Mouse (Mus musculus) heart, embryonic 15.5 days (tissue): Measurements from ENCODE around the gene Smim11. TPM values are rescaled to one million over a fixed set of nuclear protein-coding genes. Genes with fewer than 3 reads are reported as not detected.

Experiments
- ATAC-seq: fragments of 200-750 bp; cut with Nextera tagmentation; replicated peaks from 2 replicates; pipeline ENCODE4 v1.8.0; 2017; ENCODE audit warnings: low read depth, moderate TSS enrichment; ENCODE audit not compliant: insufficient number of reproducible peaks, insufficient read depth, low FRiP score
- H3K27ac ChIP-seq: fragments of 300-500 bp; sonication (generic); 2 replicates; pipeline ENCODE4 v1.5.1; 2015; ENCODE audit warnings: mild to moderate bottlenecking, inconsistent platforms
- H3K27me3 ChIP-seq: fragments of 300-500 bp; sonication (generic); 2 replicates; pipeline ENCODE4 v1.6.1; 2015; ENCODE audit warnings: inconsistent platforms
- H3K36me3 ChIP-seq: fragments of 300-500 bp; sonication (generic); 2 replicates; pipeline ENCODE4 v1.6.1; 2015; ENCODE audit warnings: mild to moderate bottlenecking, inconsistent platforms
- H3K4me1 ChIP-seq: fragments of 300-500 bp; sonication (generic); replicated peaks from 2 replicates; pipeline ENCODE4 v1.6.1; 2015; ENCODE audit warnings: inconsistent platforms
- H3K4me2 ChIP-seq: fragments of 300-500 bp; sonication (generic); 2 replicates; pipeline ENCODE4 v1.6.1; 2015; ENCODE audit warnings: inconsistent platforms, mild to moderate bottlenecking, moderate library complexity
- H3K4me3 ChIP-seq: fragments of 300-500 bp; sonication (generic); 2 replicates; pipeline ENCODE4 v1.5.1; 2015; ENCODE audit warnings: mild to moderate bottlenecking, inconsistent platforms
- H3K9ac ChIP-seq: fragments of 300-500 bp; sonication (generic); 2 replicates; pipeline ENCODE4 v1.6.1; 2015; ENCODE audit warnings: mild to moderate bottlenecking, inconsistent platforms
- H3K9me3 ChIP-seq: fragments of 300-500 bp; sonication (generic); replicated peaks from 2 replicates; pipeline ENCODE4 v1.6.1; 2016; ENCODE audit warnings: inconsistent platforms
- WGBS: fragments of 180-500 bp; shearing (Covaris S2); methylation state at CpG from one replicate; pipeline ENCODE4 v1.1.7; 2015; ENCODE audit warnings: mixed read lengths; 5-methylcytosine and 5-hydroxymethylcytosine counted together
- polyA plus RNA-seq: library from polyadenylated mRNA; unstranded; fragments of >200 nt; fragmentation: Nextera tagmentation; extraction: Ambion mirVana; gene quantifications from 2 replicates; pipeline ENCODE4 v1.2.1, GENCODE M21; 2015

Gene Smim11
- polyA plus RNA-seq, 1 experiment from 2014 or later, result 145 TPM

- 59% methylated on average over 12 of the region's 12 CpGs for WGBS
- Histone ChIP-seq H3K4me1 (peaks cover 11% of the 10 kb centered on the region), H3K4me3 (no peak overlapping the region), H3K27ac (no peak overlapping the region), H3K9me3 (no peaks in the 10 kb centered on the region), H3K4me2 (no peak overlapping the region), H3K36me3 (no peaks in the 10 kb centered on the region), H3K27me3 (no peaks in the 10 kb centered on the region; the same call in 1 of the 2 replicates), H3K9ac (no peak overlapping the region)
- no peak for ATAC-seq
These were observed 6.7 kb upstream of the Smim11 start for GRCm38 (mm10) chr16:92294267-92294970.

- 42% methylated on average over 2 of the region's 2 CpGs for WGBS
- Histone ChIP-seq H3K4me2 (no peak overlapping the region), H3K9ac (no peak overlapping the region), H3K4me1 (peaks cover 11% of the 10 kb centered on the region), H3K36me3 (no peaks in the 10 kb centered on the region), H3K4me3 (no peak overlapping the region), H3K27me3 (no peaks in the 10 kb centered on the region), H3K9me3 (no peaks in the 10 kb centered on the region), H3K27ac (0 out of 2 replicates have a peak overlapping the region, but pooled peaks have one; percentile 16)
- ATAC-seq, result 0 out of 2 replicates have a peak, but pooled peaks have one; percentile 35
These were observed 5.8 kb upstream of the Smim11 start for GRCm38 (mm10) chr16:92295328-92295727.

- Histone ChIP-seq H3K4me2 (peak overlapping the region; percentile 76), H3K4me3 (peak overlapping the region; percentile 73), H3K36me3 (peaks cover 3% of the 10 kb centered on the region; the same call in 1 of the 2 replicates), H3K27ac (peak overlapping the region; percentile 81), H3K9ac (peak overlapping the region; percentile 70), H3K27me3 (no peaks in the 10 kb centered on the region), H3K4me1 (peaks cover 21% of the 10 kb centered on the region), H3K9me3 (no peaks in the 10 kb centered on the region)
- peak; percentile 60 for ATAC-seq
- 1% methylated on average over 12 of the region's 12 CpGs for WGBS
These were observed 323 bp downstream of the Smim11 start for GRCm38 (mm10) chr16:92301412-92301806.

GRCm38 (mm10) chr16:92301989-92302388 lies 903 bp downstream of the Smim11 start:
- 27% methylated on average over 5 of the region's 5 CpGs for WGBS
- Histone ChIP-seq H3K27ac (peak overlapping the region; percentile 81), H3K27me3 (no peaks in the 10 kb centered on the region), H3K4me3 (peak overlapping the region; percentile 73), H3K36me3 (peaks cover 9% of the 10 kb centered on the region; the same call in 1 of the 2 replicates), H3K4me1 (peaks cover 21% of the 10 kb centered on the region), H3K9me3 (no peaks in the 10 kb centered on the region), H3K9ac (peak overlapping the region; percentile 70), H3K4me2 (peak overlapping the region; percentile 76)
- ATAC-seq, result no peak

GRCm38 (mm10) chr16:92302506-92302905 lies 1.4 kb downstream of the Smim11 start:
- Histone ChIP-seq H3K4me2 (peak overlapping the region; percentile 76), H3K9ac (no peak overlapping the region), H3K4me1 (peaks cover 21% of the 10 kb centered on the region), H3K9me3 (no peaks in the 10 kb centered on the region), H3K27me3 (no peaks in the 10 kb centered on the region), H3K4me3 (peak overlapping the region; percentile 73), H3K27ac (peak overlapping the region; percentile 81), H3K36me3 (peaks cover 13% of the 10 kb centered on the region; the same call in 1 of the 2 replicates)
- 31% methylated on average over 5 of the region's 5 CpGs for WGBS
- ATAC-seq, result no peak

GRCm38 (mm10) chr16:92305519-92305918 lies 4.4 kb downstream of the Smim11 start:
- Histone ChIP-seq H3K36me3 (peaks cover 35% of the 10 kb centered on the region), H3K9me3 (no peaks in the 10 kb centered on the region), H3K9ac (no peak overlapping the region), H3K27ac (no peak overlapping the region), H3K4me2 (no peak overlapping the region), H3K4me3 (no peak overlapping the region), H3K4me1 (peaks cover 20% of the 10 kb centered on the region), H3K27me3 (no peaks in the 10 kb centered on the region)
- no peak for ATAC-seq
- WGBS, result 96% methylated on average over 2 of the region's 2 CpGs

GRCm38 (mm10) chr16:92307947-92308346 lies 6.9 kb downstream of the Smim11 start:
- WGBS, result 78% methylated on average over 3 of the region's 3 CpGs
- H3K9me3 ChIP-seq, result no peaks in the 10 kb centered on the region
- peaks cover 4% of the 10 kb centered on the region; the same call in 1 of the 2 replicates for H3K4me1 ChIP-seq
- no peak overlapping the region for H3K4me3 ChIP-seq
- no peak overlapping the region for H3K27ac ChIP-seq
- H3K27me3 ChIP-seq, result no peaks in the 10 kb centered on the region
- no peak overlapping the region for H3K9ac ChIP-seq
- no peak for ATAC-seq
- no peak overlapping the region for H3K4me2 ChIP-seq
- H3K36me3 ChIP-seq, result peaks cover 53% of the 10 kb centered on the region

- H3K27me3 ChIP-seq, result no peaks in the 10 kb centered on the region
- H3K27ac ChIP-seq, result no peak overlapping the region
- no peak for ATAC-seq
- no peaks in the 10 kb centered on the region for H3K4me1 ChIP-seq
- H3K4me2 ChIP-seq, result no peak overlapping the region
- H3K4me3 ChIP-seq, result no peak overlapping the region
- peaks cover 59% of the 10 kb centered on the region for H3K36me3 ChIP-seq
- WGBS, result 66% methylated on average over 4 of the region's 4 CpGs
- H3K9ac ChIP-seq, result no peak overlapping the region
- H3K9me3 ChIP-seq, result no peaks in the 10 kb centered on the region
These were observed 8.0 kb downstream of the Smim11 start for GRCm38 (mm10) chr16:92309126-92309525.

- no peaks in the 10 kb centered on the region for H3K9me3 ChIP-seq
- H3K9ac ChIP-seq, result no peak overlapping the region
- peaks cover 33% of the 10 kb centered on the region for H3K36me3 ChIP-seq
- no peak overlapping the region for H3K4me3 ChIP-seq
- no peaks in the 10 kb centered on the region for H3K27me3 ChIP-seq
- H3K27ac ChIP-seq, result no peak overlapping the region
- 49% methylated on average over 13 of the region's 13 CpGs for WGBS
- peak; percentile 60 for ATAC-seq
- peaks cover 3% of the 10 kb centered on the region for H3K4me1 ChIP-seq
- no peak overlapping the region for H3K4me2 ChIP-seq
These were observed 13.1 kb downstream of the Smim11 start for GRCm38 (mm10) chr16:92313953-92314741.

- Histone ChIP-seq H3K4me3 (no peak overlapping the region), H3K27ac (no peak overlapping the region), H3K9me3 (no peaks in the 10 kb centered on the region), H3K9ac (no peak overlapping the region), H3K4me2 (no peak overlapping the region), H3K4me1 (peaks cover 3% of the 10 kb centered on the region), H3K27me3 (no peaks in the 10 kb centered on the region), H3K36me3 (peaks cover 18% of the 10 kb centered on the region; the same call in 1 of the 2 replicates)
- WGBS, result 60% methylated on average over 7 of the region's 7 CpGs
- ATAC-seq, result no peak
These were observed 15.1 kb downstream of the Smim11 start for GRCm38 (mm10) chr16:92316049-92316738.
